In the genomic region with DNA sequence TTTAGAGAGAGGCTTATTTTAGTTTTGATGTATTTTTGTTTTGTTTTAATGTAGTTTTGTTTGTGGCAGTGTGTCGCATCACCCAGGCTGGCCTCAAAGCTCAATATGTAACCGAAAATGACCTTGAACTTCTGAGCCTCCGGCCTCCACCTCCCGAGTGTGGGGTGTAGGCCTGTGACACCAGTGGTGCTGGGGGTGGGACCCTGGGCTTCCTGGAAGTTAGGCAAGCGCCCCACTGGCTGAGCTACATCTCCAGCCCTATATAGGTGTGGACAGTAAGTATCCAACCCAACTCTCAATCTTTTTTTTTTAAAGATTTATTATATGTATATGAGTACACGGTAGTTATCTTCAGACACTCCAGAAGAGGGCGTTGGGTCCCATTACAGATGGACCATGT, we compare ENCODE assay signal across 24 mouse cellular contexts. TPM values are rescaled to one million over a fixed set of nuclear protein-coding genes. Genes with fewer than 3 reads are reported as not detected.
DNase-seq lines count a peak whose midpoint lies in the region; ATAC-seq and TF ChIP-seq lines count a peak whose summit lies in the region.
"Had no signal": no experiment of that assay in that cellular context is flagged by ENCODE, and none has a peak within 500 bp of the region (broad histone marks: within the 10 kb centered on the region; RNA-seq: fewer than 3 reads in every experiment).

No protein-coding gene starts in this region.

- H3K27ac ChIP-seq in intestine, postnatal 0 days (ENCODE audit: low read depth, low read length): no peak overlapping the region
- H3K27ac ChIP-seq in intestine, embryonic 15.5 days: no peak overlapping the region
- no peak overlapping the region for H3K27ac ChIP-seq in limb, embryonic 11.5 days (replicated peaks; ENCODE audit: low read depth, low read length)
- no peak overlapping the region for H3K27ac ChIP-seq in limb, embryonic 10.5 days
- H3K27ac ChIP-seq: forebrain, embryonic 10.5 days; forebrain, embryonic 13.5 days; gastrocnemius, adult 2 months; hindbrain, embryonic 12.5 days; hindbrain, embryonic 15.5 days had no signal

- no peaks in the 10 kb centered on the region for H3K9me3 ChIP-seq in intestine, postnatal 0 days (ENCODE audit: control insufficient read depth)
- H3K9me3 ChIP-seq in intestine, embryonic 15.5 days: no peaks in the 10 kb centered on the region
- no peaks in the 10 kb centered on the region for H3K9me3 ChIP-seq in limb, embryonic 11.5 days (ENCODE audit: control insufficient read depth, low read length)
- no peaks in the 10 kb centered on the region for H3K9me3 ChIP-seq in limb, embryonic 10.5 days (replicated peaks)
- H3K9me3 ChIP-seq: forebrain, embryonic 10.5 days; forebrain, embryonic 13.5 days; G1E; hindbrain, embryonic 12.5 days; hindbrain, embryonic 15.5 days had no signal

- TF ChIP-seq CTCF in intestine, postnatal 0 days (IDR thresholded peaks at IDR 0.05; ENCODE audit: low read depth): 0 out of 2 replicates have a peak, but pooled peaks have one; percentile 15

- no peak overlapping the region for H3K9ac ChIP-seq in intestine, postnatal 0 days (ENCODE audit: low read depth, low read length)
- no peak overlapping the region for H3K9ac ChIP-seq in intestine, embryonic 15.5 days
- no peak overlapping the region for H3K9ac ChIP-seq in limb, embryonic 11.5 days (ENCODE audit: low read length)
- H3K9ac ChIP-seq: hindbrain, embryonic 15.5 days had no signal

- no peak overlapping the region for H3K4me2 ChIP-seq in intestine, postnatal 0 days (replicated peaks; ENCODE audit: low read depth)
- no peak overlapping the region for H3K4me2 ChIP-seq in intestine, embryonic 15.5 days (replicated peaks)
- no peak overlapping the region for H3K4me2 ChIP-seq in limb, embryonic 11.5 days (ENCODE audit: low read depth, severe bottlenecking)
- H3K4me2 ChIP-seq: forebrain, embryonic 13.5 days; heart, embryonic 11.5 days; hindbrain, embryonic 12.5 days; hindbrain, embryonic 15.5 days had no signal

- DNase-seq in limb, embryonic 11.5 days (ENCODE audit: low spot score): no peak
- no peak for DNase-seq in limb, embryonic 10.5 days (ENCODE audit: low spot score)
- DNase-seq in ES-CJ7 (ENCODE audit: low read depth, low spot score) (peak; percentile 68), R1 (ENCODE audit: low read depth, low spot score) (peak; percentile 71)
- DNase-seq in lung, postnatal 36 days: no peak
- DNase-seq: adrenal gland, postnatal 10 days; adrenal gland, postnatal 36 days; cerebellum, adult 18-20 months; cerebellum, adult 9-10 months; cerebellum, postnatal 14 days; gastrocnemius, adult 2 months; heart, adult 11 months had no signal

- peaks cover 20% of the 10 kb centered on the region for H3K36me3 ChIP-seq in intestine, postnatal 0 days (ENCODE audit: control insufficient read depth, insufficient read depth)
- H3K36me3 ChIP-seq in intestine, embryonic 15.5 days: peaks cover 3% of the 10 kb centered on the region; the same call in 1 of the 2 replicates
- peaks cover 8% of the 10 kb centered on the region for H3K36me3 ChIP-seq in limb, embryonic 11.5 days (ENCODE audit: control insufficient read depth, insufficient read depth, low read length)
- H3K36me3 ChIP-seq in limb, embryonic 10.5 days: peaks cover 97% of the 10 kb centered on the region
- H3K36me3 ChIP-seq: G1E had no signal

- no peaks in the 10 kb centered on the region for H3K27me3 ChIP-seq in intestine, postnatal 0 days (replicated peaks; ENCODE audit: control insufficient read depth, insufficient read depth, low read length)
- H3K27me3 ChIP-seq in intestine, embryonic 15.5 days (replicated peaks): no peaks in the 10 kb centered on the region
- no peaks in the 10 kb centered on the region for H3K27me3 ChIP-seq in limb, embryonic 11.5 days (ENCODE audit: control insufficient read depth, insufficient read depth, low read length)
- H3K27me3 ChIP-seq in limb, embryonic 10.5 days (ENCODE audit: low read depth, poor library complexity, severe bottlenecking): no peaks in the 10 kb centered on the region
- H3K27me3 ChIP-seq: forebrain, embryonic 13.5 days; hindbrain, embryonic 12.5 days; hindbrain, embryonic 15.5 days had no signal

- H3K4me1 ChIP-seq in intestine, postnatal 0 days (replicated peaks; ENCODE audit: control insufficient read depth, insufficient read depth, low read length): no peaks in the 10 kb centered on the region
- H3K4me1 ChIP-seq in intestine, embryonic 15.5 days (replicated peaks): no peaks in the 10 kb centered on the region
- H3K4me1 ChIP-seq in limb, embryonic 11.5 days (ENCODE audit: control insufficient read depth, insufficient read depth, low read length): no peaks in the 10 kb centered on the region
- no peaks in the 10 kb centered on the region for H3K4me1 ChIP-seq in limb, embryonic 10.5 days
- H3K4me1 ChIP-seq: hindbrain, embryonic 15.5 days had no signal

- no peak overlapping the region for H3K4me3 ChIP-seq in intestine, postnatal 0 days (ENCODE audit: low read depth, low read length)
- no peak overlapping the region for H3K4me3 ChIP-seq in intestine, embryonic 15.5 days (replicated peaks)
- no peak overlapping the region for H3K4me3 ChIP-seq in limb, embryonic 11.5 days (ENCODE audit: low read depth, low read length)
- no peak overlapping the region for H3K4me3 ChIP-seq in limb, embryonic 10.5 days
- H3K4me3 ChIP-seq: forebrain, embryonic 10.5 days; forebrain, embryonic 13.5 days; gastrocnemius, adult 2 months; hindbrain, embryonic 12.5 days; hindbrain, embryonic 15.5 days had no signal

- ATAC-seq in intestine, postnatal 0 days: no peak
- ATAC-seq in intestine, embryonic 15.5 days: no peak
- ATAC-seq in limb, embryonic 11.5 days (ENCODE audit: insufficient number of reproducible peaks, low FRiP score, low TSS enrichment, low read depth): peak; percentile 61; the same call in 1 of the 2 replicates
- ATAC-seq in frontal cortex, adult (ENCODE audit: low TSS enrichment): no peak
- ATAC-seq: forebrain, embryonic 13.5 days; forebrain, embryonic 16.5 days had no signal

- 89% methylated on average over 7 of the region's 7 CpGs for WGBS in intestine, postnatal 0 days
- WGBS in intestine, embryonic 15.5 days: 88% methylated on average over 7 of the region's 7 CpGs
- 92% methylated on average over 7 of the region's 7 CpGs for WGBS in limb, embryonic 11.5 days
- WGBS in limb, embryonic 10.5 days: 94% methylated on average over 7 of the region's 7 CpGs

RNA-seq across cellular contexts. Expression of a gene that starts 12.8 kb away (rescaled TPM):
- 0.89 and 0.98 TPM in 2 replicates for polyA plus RNA-seq in intestine, postnatal 0 days (2015; fragmentation: Nextera tagmentation; extraction: Ambion mirVana)
- polyA plus RNA-seq in intestine, embryonic 15.5 days (2015; fragmentation: Nextera tagmentation; extraction: Ambion mirVana): 0.63 and 1.1 TPM in 2 replicates
- 1.7 and 2.5 TPM in 2 replicates for polyA plus RNA-seq in limb, embryonic 11.5 days (2014; fragmentation: Nextera tagmentation; extraction: Ambion mirVana)
- 1.3 TPM in 2 replicates for polyA plus RNA-seq in limb, embryonic 10.5 days (2016; fragmentation: Nextera tagmentation; extraction: Ambion mirVana)
- polyA plus RNA-seq: G1E had no signal

RNA-seq across cellular contexts. Expression of a gene that starts 18.3 kb away (rescaled TPM):
- polyA plus RNA-seq in intestine, postnatal 0 days (2015; fragmentation: Nextera tagmentation; extraction: Ambion mirVana): 43.3 and 45.6 TPM in 2 replicates
- 92.4 and 98.2 TPM in 2 replicates for polyA plus RNA-seq in intestine, embryonic 15.5 days (2015; fragmentation: Nextera tagmentation; extraction: Ambion mirVana)
- 104 and 112 TPM in 2 replicates for polyA plus RNA-seq in limb, embryonic 11.5 days (2014; fragmentation: Nextera tagmentation; extraction: Ambion mirVana)
- polyA plus RNA-seq in limb, embryonic 10.5 days (2016; fragmentation: Nextera tagmentation; extraction: Ambion mirVana): 123 and 130 TPM in 2 replicates

RNA-seq across cellular contexts. Expression of a gene that starts 21.9 kb away (rescaled TPM):
- polyA plus RNA-seq in intestine, postnatal 0 days (2015; fragmentation: Nextera tagmentation; extraction: Ambion mirVana): 20.7 and 21.5 TPM in 2 replicates
- 2.2 and 3.6 TPM in 2 replicates for polyA plus RNA-seq in intestine, embryonic 15.5 days (2015; fragmentation: Nextera tagmentation; extraction: Ambion mirVana)
- polyA plus RNA-seq in limb, embryonic 11.5 days (2014; fragmentation: Nextera tagmentation; extraction: Ambion mirVana): 0.16 and 0.19 TPM in 2 replicates
- polyA plus RNA-seq in limb, embryonic 10.5 days (2016; fragmentation: Nextera tagmentation; extraction: Ambion mirVana): 0.13 TPM in 1 of 2 replicates, not detected in the other
- polyA plus RNA-seq: embryonic facial prominence, embryonic 11.5 days; heart, embryonic 11.5 days; heart, postnatal 0 days had no signal

RNA-seq across cellular contexts. Expression of a gene that starts 36.7 kb away (rescaled TPM):
- polyA plus RNA-seq in intestine, postnatal 0 days (2015; fragmentation: Nextera tagmentation; extraction: Ambion mirVana): 35.8 and 40.2 TPM in 2 replicates
- polyA plus RNA-seq in intestine, embryonic 15.5 days (2015; fragmentation: Nextera tagmentation; extraction: Ambion mirVana): 63.7 and 66.8 TPM in 2 replicates
- 76.2 and 80.5 TPM in 2 replicates for polyA plus RNA-seq in limb, embryonic 11.5 days (2014; fragmentation: Nextera tagmentation; extraction: Ambion mirVana)
- 88.9 and 100 TPM in 2 replicates for polyA plus RNA-seq in limb, embryonic 10.5 days (2016; fragmentation: Nextera tagmentation; extraction: Ambion mirVana)

RNA-seq across cellular contexts. Expression of a gene that starts 44.4 kb away (rescaled TPM):
- 4.7 and 5.8 TPM in 2 replicates for polyA plus RNA-seq in intestine, postnatal 0 days (2015; fragmentation: Nextera tagmentation; extraction: Ambion mirVana)
- polyA plus RNA-seq in intestine, embryonic 15.5 days (2015; fragmentation: Nextera tagmentation; extraction: Ambion mirVana): 8.1 and 9.0 TPM in 2 replicates
- polyA plus RNA-seq in limb, embryonic 11.5 days (2014; fragmentation: Nextera tagmentation; extraction: Ambion mirVana): 4.9 and 6.5 TPM in 2 replicates
- polyA plus RNA-seq in limb, embryonic 10.5 days (2016; fragmentation: Nextera tagmentation; extraction: Ambion mirVana): 10.6 and 11.4 TPM in 2 replicates

Comparison
In these comparisons a context has a peak if more than half of its experiments do, and no peak if none do; other contexts are left out.
1. DNase-seq: peak in ES-CJ7 (single experiment) and R1 (single experiment); none in limb, embryonic 11.5 days (single experiment), limb, embryonic 10.5 days (single experiment) and lung, postnatal 36 days (single experiment).